Comparison of ENCODE assay signal across 15 mouse cellular contexts in genomic region chr3:40668889-40669288, GRCm38 (mm10). TPM values are rescaled to one million over a fixed set of nuclear protein-coding genes. Genes with fewer than 3 reads are reported as not detected.
"Had no signal": no experiment of that assay in that cellular context is flagged by ENCODE, and none has a peak within 500 bp of the region (broad histone marks: within the 10 kb centered on the region; RNA-seq: fewer than 3 reads in every experiment).

No protein-coding gene starts in this region.

- DNase-seq: kidney, adult 11 months; kidney, adult 9 months; kidney, postnatal 4 days; lung, embryonic 14.5 days; lung, postnatal 10 days; right cerebral cortex, postnatal 25 days; thymus, adult 18-20 months; thymus, postnatal 25 days had no signal

- H3K27ac ChIP-seq: kidney, postnatal 0 days; layer of hippocampus, adult 2 months; limb, embryonic 13.5 days; liver, embryonic 15.5 days; macrophage; midbrain, embryonic 13.5 days; stomach, postnatal 0 days had no signal

- H3K4me3 ChIP-seq: layer of hippocampus, adult 2 months; limb, embryonic 13.5 days; liver, embryonic 15.5 days; midbrain, embryonic 13.5 days had no signal

- H3K9ac ChIP-seq: limb, embryonic 13.5 days; liver, embryonic 15.5 days; lung, embryonic 14.5 days; midbrain, embryonic 13.5 days had no signal

- H3K4me2 ChIP-seq: limb, embryonic 13.5 days; liver, embryonic 15.5 days; lung, embryonic 14.5 days; midbrain, embryonic 13.5 days had no signal

- H3K27me3 ChIP-seq: limb, embryonic 13.5 days; liver, embryonic 15.5 days; midbrain, embryonic 13.5 days had no signal

- ATAC-seq: midbrain, embryonic 13.5 days had no signal

- H3K4me1 ChIP-seq: liver, embryonic 15.5 days; midbrain, embryonic 13.5 days had no signal

- H3K9me3 ChIP-seq: liver, embryonic 15.5 days; midbrain, embryonic 13.5 days had no signal

- H3K36me3 ChIP-seq: liver, embryonic 15.5 days had no signal

RNA-seq across cellular contexts. Expression of gene Slc25a31, which starts 39.8 kb away (rescaled TPM):
- polyA plus RNA-seq: lung, embryonic 14.5 days; stomach, postnatal 0 days had no signal
